Mouse (Mus musculus) midbrain, embryonic 11.5 days (tissue): ENCODE data around the gene Sik3. TPM values are rescaled to one million over a fixed set of nuclear protein-coding genes. Genes with fewer than 3 reads are reported as not detected.

Experiments
- ATAC-seq: fragments of 200-750 bp; cut with Nextera tagmentation; 2 replicates; pipeline ENCODE4 v1.8.0; 2017; ENCODE audit warnings: moderate TSS enrichment, moderate library complexity; ENCODE audit not compliant: low FRiP score
- DNase-seq: peaks from one replicate; pipeline ENCODE4 v3.0.0; 2015; ENCODE audit warnings: low spot score; ENCODE audit errors: missing footprints
- H3K27ac ChIP-seq: fragments of 300-500 bp; sonication (generic); 2 replicates; pipeline ENCODE4 v1.5.1; 2014; ENCODE audit warnings: low read depth, low read length
- H3K27me3 ChIP-seq: fragments of 300-500 bp; sonication (generic); 2 replicates; pipeline ENCODE4 v1.6.1; 2014; ENCODE audit warnings: mild to moderate bottlenecking, low read length, moderate library complexity, mixed read lengths; ENCODE audit not compliant: control insufficient read depth, insufficient read depth
- H3K36me3 ChIP-seq: fragments of 300-500 bp; sonication (generic); 2 replicates; pipeline ENCODE4 v1.6.1; 2014; ENCODE audit warnings: mild to moderate bottlenecking, low read length, moderate library complexity, mixed read lengths; ENCODE audit not compliant: control insufficient read depth, insufficient read depth
- H3K4me1 ChIP-seq: fragments of 300-500 bp; sonication (generic); 2 replicates; pipeline ENCODE4 v1.6.1; 2014; ENCODE audit warnings: low read length; ENCODE audit not compliant: control insufficient read depth, insufficient read depth
- H3K4me2 ChIP-seq: fragments of 300-500 bp; sonication (generic); 2 replicates; pipeline ENCODE4 v1.6.1; 2014; ENCODE audit warnings: mild to moderate bottlenecking, moderate library complexity
- H3K4me3 ChIP-seq: fragments of 300-500 bp; sonication (generic); 2 replicates; pipeline ENCODE4 v1.5.1; 2014; ENCODE audit warnings: low read depth, low read length
- H3K9ac ChIP-seq: fragments of 300-500 bp; sonication (generic); 2 replicates; pipeline ENCODE4 v1.6.1; 2014; ENCODE audit warnings: low read length
- H3K9me3 ChIP-seq: fragments of 300-500 bp; sonication (generic); 2 replicates; pipeline ENCODE4 v1.6.1; 2016; ENCODE audit warnings: low read length; ENCODE audit not compliant: control insufficient read depth
- WGBS: fragments of 180-500 bp; shearing (Covaris S2); extraction: QIAGEN DNeasy Blood & Tissue Kit; methylation state at CpG from one replicate; pipeline ENCODE4 v1.1.7; 2014; 5-methylcytosine and 5-hydroxymethylcytosine counted together
- polyA plus RNA-seq: library from polyadenylated mRNA; unstranded; fragments of >200 nt; fragmentation: Nextera tagmentation; extraction: Ambion mirVana; gene quantifications from 2 replicates; pipeline ENCODE4 v1.2.1, GENCODE M21; 2014

The Sik3 gene
- polyA plus RNA-seq, 1 experiment from 2014 or later, result 8.9 TPM

DNA sequence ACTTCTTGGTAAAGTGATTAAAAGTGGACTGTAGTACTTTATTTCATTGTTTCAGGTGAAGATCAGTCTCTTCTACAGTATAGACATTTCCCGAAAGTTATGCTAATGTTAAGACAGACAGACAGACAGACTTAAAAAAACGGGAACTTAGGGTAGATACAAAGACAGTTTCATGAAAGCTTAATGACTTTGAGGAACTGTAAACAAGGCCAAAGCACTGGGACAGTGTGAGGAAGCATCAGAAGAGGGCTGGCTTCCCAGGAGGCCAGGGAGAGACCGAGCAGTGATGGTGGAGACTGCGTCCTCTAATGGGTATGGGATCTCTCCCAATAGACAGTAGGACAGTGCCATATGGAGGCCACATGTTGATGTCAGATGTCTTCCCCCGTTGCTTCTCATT, 86.5 kb downstream of the Sik3 start:
- no peaks in the 10 kb centered on the region for H3K9me3 ChIP-seq
- H3K4me2 ChIP-seq, result no peak overlapping the region
- DNase-seq, result peak; percentile 54
- H3K27ac ChIP-seq, result no peak overlapping the region
- H3K9ac ChIP-seq, result no peak overlapping the region
- H3K27me3 ChIP-seq, result no peaks in the 10 kb centered on the region
- WGBS, result 89% methylated on average over 5 of the region's 5 CpGs
- H3K36me3 ChIP-seq, result no peaks in the 10 kb centered on the region
- no peak for ATAC-seq
- H3K4me1 ChIP-seq, result no peaks in the 10 kb centered on the region
- no peak overlapping the region for H3K4me3 ChIP-seq

DNA sequence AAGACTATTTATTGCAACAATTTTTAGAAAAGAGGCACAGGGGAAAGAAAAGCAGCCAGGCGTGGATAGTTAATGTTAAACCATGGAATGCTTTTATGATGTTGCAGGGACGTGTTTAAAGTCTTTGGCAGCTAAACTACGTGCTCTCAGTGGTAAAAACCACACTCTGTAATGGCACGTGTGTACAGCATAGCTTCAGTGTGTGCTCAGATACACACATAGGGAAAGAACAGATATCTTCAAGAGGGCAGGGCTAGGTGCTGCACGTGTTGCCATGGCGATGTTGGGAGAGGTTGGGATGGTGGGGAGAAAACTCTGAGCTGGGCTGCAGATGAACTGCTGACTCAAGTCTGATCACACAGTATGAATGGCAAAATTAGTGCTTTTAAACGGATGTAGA, 90.5 kb downstream of the Sik3 start:
- no peak overlapping the region for H3K27ac ChIP-seq
- no peak overlapping the region for H3K4me3 ChIP-seq
- H3K4me2 ChIP-seq, result no peak overlapping the region
- DNase-seq, result no peak
- no peak overlapping the region for H3K9ac ChIP-seq
- H3K9me3 ChIP-seq, result no peaks in the 10 kb centered on the region
- no peaks in the 10 kb centered on the region for H3K27me3 ChIP-seq
- 92% methylated on average over 7 of the region's 7 CpGs for WGBS
- no peaks in the 10 kb centered on the region for H3K4me1 ChIP-seq
- ATAC-seq, result no peak
- H3K36me3 ChIP-seq, result no peaks in the 10 kb centered on the region

DNA sequence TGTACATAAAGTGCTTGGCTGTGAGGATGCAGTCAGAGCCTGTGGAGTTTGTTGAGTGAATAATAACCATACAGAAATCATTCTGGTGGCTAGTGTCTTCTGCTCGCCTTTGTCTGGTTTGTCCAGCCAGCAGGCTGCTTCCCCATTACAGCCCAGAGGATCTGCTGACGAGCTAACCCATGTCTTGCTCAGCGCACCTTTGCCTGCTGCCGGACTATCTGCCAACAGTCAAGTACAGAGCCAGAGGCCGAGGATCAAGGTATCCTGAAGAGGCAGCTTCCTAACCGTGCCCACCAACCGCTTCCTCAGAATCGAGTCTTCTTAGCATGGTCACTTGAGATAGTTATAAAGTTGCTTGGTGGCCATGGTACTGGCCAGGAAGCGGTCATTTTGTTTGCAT, 93.5 kb downstream of the Sik3 start:
- Histone ChIP-seq H3K9me3 (no peaks in the 10 kb centered on the region), H3K4me1 (no peaks in the 10 kb centered on the region), H3K27ac (no peak overlapping the region), H3K9ac (no peak overlapping the region), H3K4me3 (no peak overlapping the region), H3K27me3 (no peaks in the 10 kb centered on the region), H3K36me3 (no peaks in the 10 kb centered on the region), H3K4me2 (no peak overlapping the region)
- 87% methylated on average over 9 of the region's 9 CpGs for WGBS
- no peak for DNase-seq
- no peak for ATAC-seq

DNA sequence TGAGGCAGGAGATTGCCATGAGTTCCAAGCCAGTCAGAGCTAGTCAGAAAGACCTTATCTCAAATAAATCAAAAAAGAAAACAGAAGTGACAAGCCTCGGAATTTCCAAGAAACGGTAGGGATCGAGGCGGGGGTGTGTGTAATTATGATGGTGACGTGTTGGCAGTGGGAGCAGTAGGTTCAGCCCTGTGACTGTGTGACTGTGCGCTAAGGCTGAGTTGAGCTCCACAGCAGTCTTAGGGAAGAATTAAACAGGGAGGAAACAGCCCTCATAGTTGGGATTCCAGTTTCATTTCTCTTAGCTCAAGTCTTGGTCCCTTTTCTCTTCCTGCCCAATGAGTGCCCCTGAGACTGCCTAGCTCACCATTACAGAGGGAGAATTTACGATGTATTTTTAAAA, 98.0 kb downstream of the Sik3 start:
- DNase-seq (no peak), ATAC-seq (no peak)
- no peaks in the 10 kb centered on the region for H3K9me3 ChIP-seq
- H3K27me3 ChIP-seq, result no peaks in the 10 kb centered on the region
- no peaks in the 10 kb centered on the region; the same call in 1 of the 2 replicates for H3K4me1 ChIP-seq
- no peak overlapping the region for H3K4me3 ChIP-seq
- no peak overlapping the region for H3K4me2 ChIP-seq
- WGBS, result 89% methylated on average over 7 of the region's 7 CpGs
- no peak overlapping the region for H3K27ac ChIP-seq
- H3K9ac ChIP-seq, result no peak overlapping the region
- H3K36me3 ChIP-seq, result no peaks in the 10 kb centered on the region

DNA sequence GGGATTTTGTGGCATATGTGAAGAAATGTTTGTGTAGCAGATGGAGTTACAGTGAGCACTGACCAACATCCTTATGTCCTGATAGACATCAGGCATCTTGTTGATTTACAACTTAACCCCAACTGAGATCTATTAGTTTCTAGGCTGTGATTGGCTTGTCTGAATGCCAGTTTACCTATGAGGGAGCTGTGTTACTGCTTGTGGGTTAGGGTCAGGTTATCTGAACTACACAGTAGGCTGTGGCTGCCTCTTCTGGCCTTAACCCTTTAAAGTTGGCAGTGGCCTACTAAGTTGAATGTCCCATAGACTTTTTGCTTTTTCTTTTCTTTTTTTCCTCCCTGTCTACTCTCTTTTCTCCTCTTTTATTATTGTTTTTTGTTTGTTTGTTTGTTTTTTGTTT, 98.7 kb downstream of the Sik3 start:
- H3K27ac ChIP-seq, result no peak overlapping the region
- no peaks in the 10 kb centered on the region for H3K9me3 ChIP-seq
- no peak for DNase-seq
- no peaks in the 10 kb centered on the region; the same call in 1 of the 2 replicates for H3K4me1 ChIP-seq
- H3K27me3 ChIP-seq, result no peaks in the 10 kb centered on the region
- H3K9ac ChIP-seq, result no peak overlapping the region
- no peaks in the 10 kb centered on the region for H3K36me3 ChIP-seq
- ATAC-seq, result no peak
- no peak overlapping the region for H3K4me2 ChIP-seq
- H3K4me3 ChIP-seq, result no peak overlapping the region

DNA sequence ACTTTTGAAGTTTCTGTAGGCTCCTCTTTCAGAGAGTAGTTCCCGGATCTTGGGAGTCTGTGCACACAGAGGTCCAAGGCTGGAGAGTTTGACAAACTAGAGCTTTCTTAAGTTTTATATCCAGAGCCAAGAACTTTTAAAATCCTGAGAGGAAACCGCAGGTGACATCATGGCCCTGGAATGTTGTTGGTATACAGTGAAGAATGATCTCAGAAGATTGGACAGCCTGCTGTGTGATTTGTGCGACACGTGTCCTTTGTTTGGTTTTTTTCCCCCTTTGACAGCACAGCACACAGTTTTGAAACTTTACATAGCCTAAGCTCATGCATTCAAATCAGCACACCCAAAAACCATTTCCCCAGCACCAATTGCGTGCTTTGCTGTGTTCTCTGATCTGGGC, 99.6 kb downstream of the Sik3 start:
- no peak overlapping the region for H3K27ac ChIP-seq
- no peaks in the 10 kb centered on the region for H3K36me3 ChIP-seq
- no peak overlapping the region for H3K4me3 ChIP-seq
- H3K4me1 ChIP-seq, result no peaks in the 10 kb centered on the region; the same call in 1 of the 2 replicates
- ATAC-seq, result no peak
- 74% methylated on average over 5 of the region's 5 CpGs for WGBS
- no peaks in the 10 kb centered on the region for H3K27me3 ChIP-seq
- no peaks in the 10 kb centered on the region for H3K9me3 ChIP-seq
- no peak overlapping the region for H3K4me2 ChIP-seq
- no peak for DNase-seq
- no peak overlapping the region for H3K9ac ChIP-seq

DNA sequence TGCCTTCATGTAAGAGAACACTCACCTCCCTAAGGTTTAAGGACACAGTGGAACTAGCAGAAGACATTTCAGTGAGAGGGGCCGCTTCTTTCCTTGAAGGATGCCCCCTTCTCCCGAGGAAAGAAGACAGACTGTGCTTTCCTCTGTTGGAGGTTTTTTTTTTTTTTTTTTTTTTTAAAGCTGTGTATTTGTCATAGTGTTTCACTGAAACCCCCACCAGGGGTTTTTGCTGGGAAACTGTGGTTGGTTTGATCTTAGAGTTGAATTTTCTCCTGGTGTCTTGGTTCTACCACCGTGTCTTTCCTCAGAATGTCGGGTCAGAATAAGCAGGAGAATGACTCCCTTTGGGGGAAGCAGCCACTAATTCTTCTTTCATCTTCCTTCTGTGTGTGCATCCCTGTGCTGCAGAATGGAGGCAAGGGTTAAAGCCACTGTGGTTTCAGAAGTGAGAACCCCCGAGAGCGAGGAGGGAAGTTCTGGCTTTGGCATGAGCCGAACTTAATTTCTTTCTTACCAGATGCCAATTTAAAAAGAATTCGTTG, 106.3 kb downstream of the Sik3 start:
- Histone ChIP-seq H3K9me3 (peaks cover 4% of the 10 kb centered on the region; the same call in 1 of the 2 replicates), H3K4me2 (no peak overlapping the region), H3K36me3 (no peaks in the 10 kb centered on the region), H3K27ac (no peak overlapping the region), H3K4me1 (peaks cover 14% of the 10 kb centered on the region), H3K9ac (no peak overlapping the region), H3K4me3 (no peak overlapping the region), H3K27me3 (no peaks in the 10 kb centered on the region)
- 94% methylated on average over 8 of the region's 8 CpGs for WGBS
- DNase-seq (no peak), ATAC-seq (no peak)

DNA sequence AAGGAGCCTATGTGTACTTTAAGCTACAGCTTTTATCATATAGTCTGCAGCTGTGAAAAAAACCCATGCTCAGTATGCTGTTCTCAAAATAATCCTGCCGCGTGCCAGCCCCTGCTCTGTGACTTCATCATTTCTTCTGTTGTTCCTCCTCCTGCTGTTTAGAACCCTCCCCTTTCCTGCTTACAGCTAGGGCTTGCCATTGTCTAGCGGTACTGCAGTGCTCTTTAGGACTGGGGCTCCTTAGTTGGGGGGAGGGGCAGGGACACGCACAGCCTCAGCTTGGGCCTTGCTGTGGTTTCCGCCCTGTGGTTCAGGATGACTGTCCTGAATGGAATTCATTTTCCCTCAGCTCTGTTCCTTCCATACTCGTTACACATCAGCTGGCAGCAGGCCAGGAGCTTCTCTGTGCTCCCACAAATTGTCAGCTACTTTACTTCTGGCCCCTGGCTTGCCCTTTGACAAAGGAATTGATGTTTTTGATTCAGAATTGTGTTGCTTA, 107.4 kb downstream of the Sik3 start:
- H3K9me3 ChIP-seq, result peaks cover 4% of the 10 kb centered on the region; the same call in 1 of the 2 replicates
- peak overlapping the region; percentile 28; the same call in 1 of the 2 replicates for H3K9ac ChIP-seq
- peaks cover 14% of the 10 kb centered on the region for H3K4me1 ChIP-seq
- H3K27ac ChIP-seq, result peak overlapping the region; percentile 32; the same call in 1 of the 2 replicates
- H3K27me3 ChIP-seq, result no peaks in the 10 kb centered on the region
- H3K4me3 ChIP-seq, result no peak overlapping the region
- 2% methylated on average over 6 of the region's 6 CpGs for WGBS
- ATAC-seq, result peak; percentile 96
- no peak overlapping the region for H3K4me2 ChIP-seq
- DNase-seq, result peak; percentile 91
- H3K36me3 ChIP-seq, result no peaks in the 10 kb centered on the region

DNA sequence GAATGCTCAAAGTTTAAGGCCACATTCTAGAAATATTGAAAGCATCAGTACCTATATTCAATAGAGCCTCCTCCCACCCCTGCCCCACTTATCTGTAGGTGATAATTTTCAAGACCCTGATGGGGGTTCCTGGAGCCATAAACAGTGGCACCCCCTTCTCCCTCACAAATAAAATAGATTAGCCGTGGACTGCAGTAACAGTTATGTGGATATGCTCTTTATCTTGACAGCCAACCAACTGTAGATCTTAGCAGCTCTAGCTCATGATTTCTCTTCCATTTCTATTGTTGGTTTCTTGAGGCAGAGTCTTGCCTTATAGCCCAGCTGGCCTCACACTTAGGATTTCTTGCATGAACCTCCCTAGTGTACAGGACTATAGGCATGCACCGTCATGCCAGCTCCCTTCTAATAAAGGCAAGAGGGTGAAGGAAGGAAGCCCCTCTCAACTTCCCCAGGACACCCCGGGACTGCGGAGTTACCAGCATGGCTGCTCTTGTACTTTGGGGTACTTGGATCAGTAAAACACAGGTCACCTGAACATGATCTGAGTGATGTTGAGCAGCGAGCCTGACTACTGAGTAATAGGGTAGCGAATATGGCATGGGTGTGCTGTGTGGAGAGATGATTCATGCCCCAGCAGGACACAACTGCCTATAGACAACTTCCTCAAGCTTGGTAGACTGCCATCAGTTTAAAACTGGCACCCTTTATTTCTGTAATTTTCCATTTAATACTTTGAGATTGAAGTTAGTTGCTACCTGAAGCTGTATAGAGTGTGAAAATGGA, 108.0 kb downstream of the Sik3 start:
- 88% methylated on average over 6 of the region's 6 CpGs for WGBS
- H3K36me3 ChIP-seq, result no peaks in the 10 kb centered on the region
- H3K9ac ChIP-seq, result no peak overlapping the region
- ATAC-seq, result peak; percentile 54
- peaks cover 4% of the 10 kb centered on the region; the same call in 1 of the 2 replicates for H3K9me3 ChIP-seq
- H3K27ac ChIP-seq, result no peak overlapping the region
- no peak for DNase-seq
- H3K27me3 ChIP-seq, result no peaks in the 10 kb centered on the region
- no peak overlapping the region for H3K4me3 ChIP-seq
- H3K4me2 ChIP-seq, result no peak overlapping the region
- H3K4me1 ChIP-seq, result peaks cover 14% of the 10 kb centered on the region
